In genomic region chr6:38719229-38719628, GRCm38 (mm10) we compare ENCODE assay signal across 17 mouse cellular contexts. TPM values are rescaled to one million over a fixed set of nuclear protein-coding genes. Genes with fewer than 3 reads are reported as not detected.
"Had no signal": no experiment of that assay in that cellular context is flagged by ENCODE, and none has a peak within 500 bp of the region (broad histone marks: within the 10 kb centered on the region; RNA-seq: fewer than 3 reads in every experiment).

No protein-coding gene starts in this region.

- H3K27ac ChIP-seq: kidney, embryonic 15.5 days; left cerebral cortex, adult 2 months; liver, embryonic 13.5 days; midbrain, embryonic 12.5 days; midbrain, embryonic 15.5 days; neural tube, embryonic 12.5 days; neural tube, embryonic 15.5 days had no signal

- H3K4me1 ChIP-seq: kidney, embryonic 15.5 days; liver, embryonic 13.5 days; midbrain, embryonic 15.5 days; neural tube, embryonic 12.5 days; neural tube, embryonic 15.5 days had no signal

- DNase-seq: kidney, adult 8-10 months; kidney, postnatal 10 days; kidney, postnatal 36 days; layer of hippocampus, postnatal 36 days; liver, embryonic 13.5 days; lung, adult 2 months; lung, postnatal 14 days; lung, postnatal 4 days; thymus, postnatal 25 days had no signal

- ATAC-seq: midbrain, embryonic 15.5 days had no signal

- H3K9ac ChIP-seq: kidney, embryonic 15.5 days; liver, embryonic 13.5 days; midbrain, embryonic 12.5 days; midbrain, embryonic 15.5 days; neural tube, embryonic 12.5 days; neural tube, embryonic 15.5 days had no signal

- H3K4me3 ChIP-seq: kidney, embryonic 15.5 days; left cerebral cortex, adult 2 months; liver, embryonic 13.5 days; midbrain, embryonic 12.5 days; midbrain, embryonic 15.5 days; neural tube, embryonic 12.5 days; neural tube, embryonic 15.5 days had no signal

- H3K4me2 ChIP-seq: kidney, embryonic 15.5 days; liver, embryonic 13.5 days; midbrain, embryonic 12.5 days; midbrain, embryonic 15.5 days; neural tube, embryonic 12.5 days; neural tube, embryonic 15.5 days had no signal

- H3K9me3 ChIP-seq: kidney, embryonic 15.5 days; liver, embryonic 13.5 days; midbrain, embryonic 12.5 days; midbrain, embryonic 15.5 days; neural tube, embryonic 12.5 days; neural tube, embryonic 15.5 days had no signal

- H3K27me3 ChIP-seq: kidney, embryonic 15.5 days; liver, embryonic 13.5 days; midbrain, embryonic 12.5 days; midbrain, embryonic 15.5 days; neural tube, embryonic 12.5 days; neural tube, embryonic 15.5 days had no signal

RNA-seq across cellular contexts. Expression of gene Clec2l, which starts 56.4 kb away (rescaled TPM):
- polyA plus RNA-seq: liver, adult 2 months; liver, embryonic 16.5 days had no signal
